Comparison of ENCODE assay signal across 22 mouse cellular contexts in genomic region chr7:109477926-109478325, GRCm38 (mm10). TPM values are rescaled to one million over a fixed set of nuclear protein-coding genes. Genes with fewer than 3 reads are reported as not detected.
"Had no signal": no experiment of that assay in that cellular context is flagged by ENCODE, and none has a peak within 500 bp of the region (broad histone marks: within the 10 kb centered on the region; RNA-seq: fewer than 3 reads in every experiment).

No protein-coding gene starts in this region.

- H3K9ac ChIP-seq: lung, embryonic 14.5 days; midbrain, embryonic 12.5 days; neural tube, embryonic 13.5 days; neural tube, embryonic 15.5 days had no signal

- H3K4me2 ChIP-seq: lung, embryonic 14.5 days; midbrain, embryonic 12.5 days; neural tube, embryonic 13.5 days; neural tube, embryonic 15.5 days had no signal

- H3K27ac ChIP-seq: midbrain, embryonic 10.5 days; midbrain, embryonic 12.5 days; neural tube, embryonic 13.5 days; neural tube, embryonic 15.5 days had no signal

- ATAC-seq: midbrain, embryonic 16.5 days had no signal

- H3K4me1 ChIP-seq: neural tube, embryonic 15.5 days had no signal

- H3K9me3 ChIP-seq: midbrain, embryonic 10.5 days; midbrain, embryonic 12.5 days; neural tube, embryonic 13.5 days; neural tube, embryonic 15.5 days had no signal

- H3K27me3 ChIP-seq: midbrain, embryonic 12.5 days; neural tube, embryonic 13.5 days; neural tube, embryonic 15.5 days had no signal

- H3K36me3 ChIP-seq: midbrain, embryonic 10.5 days; midbrain, embryonic 12.5 days; neural tube, embryonic 13.5 days; neural tube, embryonic 15.5 days had no signal

- DNase-seq: lung, adult 18-20 months; lung, embryonic 14.5 days; lung, postnatal 10 days; lung, postnatal 4 days; midbrain, embryonic 14.5 days; retina, postnatal 1 day; right cerebral cortex, adult 18-20 months; right cerebral cortex, postnatal 25 days; right cerebral cortex, postnatal 4 days; spleen, adult 18-20 months; thymus, adult 18-20 months; thymus, postnatal 14 days; thymus, postnatal 36 days had no signal

- H3K4me3 ChIP-seq: midbrain, embryonic 10.5 days; midbrain, embryonic 12.5 days; myocyte; neural tube, embryonic 13.5 days; neural tube, embryonic 15.5 days had no signal

RNA-seq across cellular contexts. Expression of gene Trim66, which starts 30.0 kb away (rescaled TPM):
- total RNA-seq: megakaryocyte, adult 5-6 weeks; megakaryocyte-erythroid progenitor cell, adult 5-6 weeks had no signal

RNA-seq across cellular contexts. Expression of gene Stk33, which starts 39.0 kb away (rescaled TPM):
- total RNA-seq: megakaryocyte, adult 5-6 weeks; megakaryocyte-erythroid progenitor cell, adult 5-6 weeks had no signal
- polyA plus RNA-seq: small intestine, adult 2 months had no signal
